Mouse (Mus musculus) monocyte, adult 2 months (primary cell): ENCODE measurements around the gene Sorl1.

Experiments used
- DNase-seq, 2 experiments: peaks; one replicate each; pipeline ENCODE4 v3.0.0; 2022; ENCODE audit warnings: low spot score in 2 of 2, low read depth in 1 of 2

Sorl1 gene

DNA sequence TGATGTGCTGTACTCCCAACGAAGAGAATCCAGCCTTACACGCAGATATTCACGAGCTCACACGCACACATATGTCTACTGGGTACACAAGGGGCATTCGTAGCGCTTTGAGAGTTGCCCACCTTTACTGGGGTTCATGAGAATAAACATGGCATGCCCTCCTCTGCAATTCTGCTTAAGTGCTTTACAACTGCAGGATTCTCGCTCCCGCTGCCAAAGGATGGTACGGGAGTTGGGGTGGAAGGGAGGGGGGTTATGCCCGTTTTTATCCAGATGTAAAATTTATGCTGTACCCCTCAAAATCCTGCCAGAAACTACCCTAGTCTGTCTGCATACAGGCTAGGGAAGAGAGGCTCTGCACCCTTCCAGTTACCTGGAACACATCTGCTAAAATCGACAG lies 893 bp downstream of the Sorl1 start:
- DNase-seq = no peak

GRCm38 (mm10) chr9:42122441-42122840 lies 1.7 kb downstream of the Sorl1 start:
- DNase-seq = no peak

DNA sequence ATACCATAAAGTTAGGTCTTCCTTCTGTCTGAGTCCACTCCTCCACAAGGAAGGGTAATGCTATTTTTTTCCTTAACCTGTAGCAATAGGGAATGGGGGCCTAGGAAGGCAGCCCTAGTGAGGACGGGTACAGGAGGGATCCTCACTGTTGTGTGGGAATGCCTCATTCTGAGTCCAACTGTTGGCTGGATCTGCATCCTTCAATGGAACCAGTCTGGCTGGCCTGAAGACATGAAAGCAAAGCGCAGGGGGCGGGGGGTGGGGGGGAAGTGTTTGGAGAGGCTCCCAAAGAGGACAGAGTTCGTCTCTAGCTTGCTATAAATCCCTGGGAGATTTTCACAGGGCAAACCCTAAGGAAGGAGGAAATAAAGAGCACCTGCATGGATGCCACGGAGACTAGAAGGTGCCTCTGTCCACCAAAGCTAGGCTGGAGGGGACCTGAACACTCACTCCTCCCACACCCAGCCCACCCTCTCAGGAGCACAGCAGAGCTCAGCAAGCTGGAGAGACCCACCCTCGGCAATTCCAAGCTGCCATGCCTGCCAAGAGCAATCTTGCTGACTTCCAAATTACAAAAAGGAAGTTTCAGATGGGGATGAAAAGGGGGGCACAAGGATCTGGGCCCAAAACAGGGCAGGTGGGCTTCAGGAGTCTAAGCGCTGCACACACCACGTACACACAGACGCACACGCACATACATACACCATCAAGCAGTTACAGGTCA lies 2.3 kb downstream of the Sorl1 start:
- no peak for DNase-seq

GRCm38 (mm10) chr9:42116418-42117056 lies 7.6 kb downstream of the Sorl1 start:
- no peak for DNase-seq

- no peak for DNase-seq
Measured at GRCm38 (mm10) chr9:42115078-42115477, 9.0 kb downstream of the Sorl1 start.

- no peak for DNase-seq
Measured at GRCm38 (mm10) chr9:42113316-42113715, 10.8 kb downstream of the Sorl1 start.

DNA sequence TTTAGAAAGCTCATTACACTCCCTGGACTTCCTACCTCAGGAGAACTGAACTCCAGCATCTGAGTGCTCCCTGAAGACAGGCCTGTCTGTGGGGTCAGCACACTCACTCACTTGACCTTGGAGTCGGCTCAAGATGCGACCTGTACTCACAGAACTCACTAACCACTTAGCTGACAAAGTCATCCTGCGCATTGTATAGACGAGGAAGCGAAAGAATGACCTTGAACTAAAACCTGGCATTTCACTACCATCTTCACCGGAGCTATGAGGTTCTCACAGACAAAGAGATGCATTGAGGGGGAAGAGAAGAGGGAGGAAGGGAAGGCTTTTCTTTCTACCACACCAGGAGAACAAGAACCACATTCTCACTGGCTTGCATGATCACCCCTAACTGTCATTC lies 11.4 kb downstream of the Sorl1 start:
- DNase-seq = no peak

- no peak for DNase-seq
Measured at GRCm38 (mm10) chr9:42111256-42111655, 12.8 kb downstream of the Sorl1 start.

GRCm38 (mm10) chr9:42109837-42110451 lies 14.2 kb downstream of the Sorl1 start:
- DNase-seq = no peak

- no peak for DNase-seq
Measured at GRCm38 (mm10) chr9:42109131-42109530, 15.0 kb downstream of the Sorl1 start.

GRCm38 (mm10) chr9:42108369-42108951 lies 15.6 kb downstream of the Sorl1 start:
- no peak for DNase-seq

- DNase-seq = no peak
Measured at GRCm38 (mm10) chr9:42107062-42107461, 17.0 kb downstream of the Sorl1 start.

DNA sequence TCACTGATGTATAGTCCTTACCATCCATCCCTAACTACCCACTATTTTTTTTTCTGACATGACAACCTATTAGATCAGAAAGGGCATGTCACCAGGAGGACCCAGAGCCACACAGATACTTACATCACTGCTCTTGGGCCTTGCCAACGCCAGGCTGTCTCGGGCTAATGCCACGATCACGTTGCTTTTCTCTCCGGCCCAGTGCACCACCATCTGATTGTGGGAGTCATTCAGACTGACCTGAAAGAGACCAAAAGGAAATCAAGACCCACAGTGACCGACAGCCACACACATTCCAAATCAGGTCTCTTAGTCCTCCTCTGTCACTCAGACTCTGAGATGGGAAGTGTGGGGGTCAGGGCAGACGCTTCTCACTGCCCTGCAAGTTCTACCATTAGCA lies 17.8 kb downstream of the Sorl1 start:
- DNase-seq = no peak

- DNase-seq = no peak
Measured at GRCm38 (mm10) chr9:42103546-42103945, 20.6 kb downstream of the Sorl1 start.

- no peak for DNase-seq
Measured at GRCm38 (mm10) chr9:42102013-42102412, 22.1 kb downstream of the Sorl1 start.

DNA sequence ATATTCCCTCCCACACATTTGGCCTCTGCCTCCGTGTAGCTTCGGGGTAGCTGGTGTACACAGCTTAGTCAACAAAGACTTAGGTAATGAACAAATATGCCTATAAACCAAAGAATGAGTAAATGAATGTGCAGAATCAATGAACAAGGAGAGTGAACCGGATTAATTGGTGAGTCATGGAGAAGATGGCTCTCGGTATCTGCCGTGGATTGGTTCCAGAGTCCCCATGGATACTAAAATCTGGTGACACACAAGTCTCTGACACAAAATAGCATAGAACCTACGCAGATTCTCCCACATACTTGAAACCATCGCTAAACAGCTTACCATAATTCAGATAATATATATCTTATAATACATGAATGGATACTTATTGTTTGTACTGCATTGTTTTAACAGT lies 22.8 kb downstream of the Sorl1 start:
- no peak for DNase-seq

- no peak for DNase-seq
Measured at GRCm38 (mm10) chr9:42100618-42101210, 23.4 kb downstream of the Sorl1 start.

GRCm38 (mm10) chr9:42098474-42099121 lies 25.5 kb downstream of the Sorl1 start:
- no peak for DNase-seq

DNA sequence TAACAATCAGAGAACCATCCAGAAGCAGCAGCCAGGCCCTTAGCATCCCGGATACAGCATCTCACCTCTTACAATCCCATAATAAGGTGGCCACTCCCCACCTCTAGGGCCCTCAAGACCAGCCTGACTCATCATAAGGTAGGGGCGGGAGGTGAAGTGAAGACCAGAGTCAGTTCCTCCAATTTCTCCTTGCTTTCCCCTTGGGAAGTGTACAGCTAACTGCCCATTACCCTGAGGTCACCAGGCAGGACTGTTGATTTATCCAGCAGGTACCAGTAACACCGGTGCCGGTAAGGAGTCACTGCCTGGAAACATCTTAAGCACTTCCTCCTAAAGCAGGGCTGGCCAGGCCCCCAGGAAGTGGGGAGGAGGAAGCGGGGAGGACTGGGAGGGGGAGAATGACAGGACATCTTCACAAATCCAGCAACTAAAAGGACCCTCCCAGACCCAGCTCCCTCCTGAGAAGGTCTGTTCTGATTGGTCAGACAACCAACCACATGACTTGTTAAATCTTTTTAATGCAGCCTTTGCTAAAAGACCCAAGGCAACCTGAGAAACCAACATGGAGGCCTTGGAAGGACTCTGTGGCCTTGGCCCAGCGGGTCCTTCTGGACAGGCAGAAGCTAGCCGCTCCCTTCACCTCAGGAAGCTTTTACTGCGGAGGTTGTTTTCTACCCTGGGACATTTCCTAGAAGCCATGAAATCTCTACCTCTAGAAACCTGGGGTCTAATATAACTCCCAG lies 26.2 kb downstream of the Sorl1 start:
- DNase-seq = no peak

DNA sequence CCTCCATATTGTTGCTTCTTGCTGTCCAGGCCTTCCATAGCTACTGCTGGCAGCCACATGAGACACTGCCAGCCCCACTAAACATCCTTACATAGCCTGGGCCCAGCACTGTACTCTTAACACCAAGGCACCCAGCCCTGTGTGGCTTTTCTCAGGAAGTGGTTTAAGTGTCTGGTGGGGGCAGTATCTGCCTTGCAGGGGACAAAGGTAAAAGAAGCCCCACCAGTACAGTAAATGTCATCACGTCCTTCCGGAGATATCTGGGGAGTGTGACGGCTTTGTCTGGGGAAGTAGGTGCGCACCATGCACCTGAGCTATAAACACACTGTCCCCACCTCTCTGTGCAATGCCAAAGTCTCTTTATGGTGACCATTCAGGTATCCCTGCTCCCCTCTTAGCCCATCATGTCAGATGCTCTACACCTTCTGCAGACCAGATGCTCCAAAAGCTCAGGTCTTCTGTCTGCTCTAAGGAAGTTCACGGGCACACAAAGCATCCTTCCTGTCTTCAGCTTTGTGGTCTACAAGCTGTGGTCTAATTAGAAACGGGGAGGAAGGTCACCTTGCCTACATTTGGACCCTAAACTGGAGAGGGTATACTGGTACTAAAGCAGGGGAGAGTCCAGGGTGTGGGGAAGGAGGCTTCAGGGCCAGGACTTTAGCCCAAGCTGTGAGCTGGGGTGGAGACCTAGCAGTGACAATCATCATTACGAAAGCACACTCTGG lies 26.9 kb downstream of the Sorl1 start:
- DNase-seq = no peak
